Comparison of ENCODE assay signal across 16 mouse cellular contexts in the genomic region with DNA sequence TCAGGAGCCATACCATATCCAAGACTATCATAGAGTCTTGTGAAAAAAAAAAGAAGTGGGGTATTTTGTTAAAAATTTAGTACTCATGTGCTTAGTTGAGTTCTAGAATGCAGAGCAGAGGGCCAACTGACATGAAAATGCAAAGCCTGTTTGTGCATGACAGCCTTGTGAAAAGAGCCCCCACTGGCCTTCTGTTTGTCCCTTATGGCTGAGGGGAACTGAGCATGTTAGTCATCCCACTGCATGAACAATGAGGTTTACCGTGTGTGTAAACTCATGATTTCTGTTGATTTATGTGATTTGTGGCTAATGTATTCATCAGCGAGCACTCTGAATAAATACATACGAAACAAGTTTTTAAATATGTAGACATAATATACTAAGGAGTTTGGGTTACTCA.
"Had no signal": no experiment of that assay in that cellular context is flagged by ENCODE, and none has a peak within 500 bp of the region (broad histone marks: within the 10 kb centered on the region; RNA-seq: fewer than 3 reads in every experiment).

No protein-coding gene starts in this region.

- H3K4me3 ChIP-seq: limb, embryonic 12.5 days; liver, embryonic 13.5 days; lung, embryonic 15.5 days; midbrain, embryonic 12.5 days; myocyte; neural tube, embryonic 15.5 days had no signal

- H3K4me2 ChIP-seq: limb, embryonic 12.5 days; liver, embryonic 13.5 days; lung, embryonic 15.5 days; midbrain, embryonic 12.5 days; neural tube, embryonic 15.5 days had no signal

- H3K27me3 ChIP-seq: limb, embryonic 12.5 days; liver, embryonic 13.5 days; lung, embryonic 15.5 days; midbrain, embryonic 12.5 days; neural tube, embryonic 15.5 days had no signal

- H3K36me3 ChIP-seq: limb, embryonic 12.5 days; liver, embryonic 13.5 days; lung, embryonic 15.5 days; midbrain, embryonic 12.5 days; neural tube, embryonic 15.5 days had no signal

- H3K4me1 ChIP-seq: limb, embryonic 12.5 days; liver, embryonic 13.5 days; lung, embryonic 15.5 days; midbrain, embryonic 12.5 days; neural tube, embryonic 15.5 days had no signal

- H3K9ac ChIP-seq: limb, embryonic 12.5 days; liver, embryonic 13.5 days; liver, postnatal 0 days; lung, embryonic 15.5 days; midbrain, embryonic 12.5 days; neural tube, embryonic 15.5 days had no signal

- ATAC-seq: liver, postnatal 0 days had no signal

- H3K9me3 ChIP-seq: limb, embryonic 12.5 days; liver, embryonic 13.5 days; lung, embryonic 15.5 days; midbrain, embryonic 12.5 days; neural tube, embryonic 15.5 days had no signal

- H3K27ac ChIP-seq: kidney, postnatal 0 days; limb, embryonic 12.5 days; liver, embryonic 13.5 days; lung, embryonic 15.5 days; midbrain, embryonic 12.5 days; neural tube, embryonic 15.5 days had no signal

- DNase-seq: kidney, adult 11 months; kidney, adult 9 months; kidney, postnatal 36 days; liver; liver, embryonic 13.5 days; liver, postnatal 0 days; lung, postnatal 14 days; right cerebral cortex, adult 18-20 months; right cerebral cortex, postnatal 25 days; thymus, postnatal 36 days had no signal
